Mouse (Mus musculus) G1E (cell line): ENCODE data around the gene Itpr3.

ENCODE experiments used
- CTCF ChIP-seq: IDR thresholded peaks from 2 replicates; pipeline ENCODE4 v1.5.1; 2012; ENCODE audit warnings: low read depth, low read length, inconsistent platforms, mixed read lengths
- GATA1 ChIP-seq: IDR thresholded peaks from 2 replicates; pipeline ENCODE4 v1.6.1; 2012; ENCODE audit warnings: borderline replicate concordance, low read length, inconsistent platforms, mixed read lengths

GRCm38 (mm10) chr17:27119954-27120353 is 62.9 kb downstream of the Itpr3 start:
- TF ChIP-seq GATA1 (no peak), CTCF (no peak)
